9 mouse cellular contexts compared by ENCODE assay signal in genomic region chr13:108722234-108722633, GRCm38 (mm10).
DNase-seq lines count a peak whose midpoint lies in the region; ATAC-seq lines count a peak whose summit lies in the region.
"Had no signal": no experiment of that assay in that cellular context is flagged by ENCODE, and none has a peak within 500 bp of the region (broad histone marks: within the 10 kb centered on the region; RNA-seq: fewer than 3 reads in every experiment).

No protein-coding gene starts in this region.

- H3K4me1 ChIP-seq in midbrain, embryonic 16.5 days (ENCODE audit: control insufficient read depth, insufficient read depth, low read length), result no peaks in the 10 kb centered on the region
- H3K4me1 ChIP-seq: neural tube, embryonic 12.5 days had no signal

- H3K4me3 ChIP-seq in midbrain, embryonic 16.5 days (ENCODE audit: low read depth, low read length), result no peak overlapping the region
- H3K4me3 ChIP-seq: neural tube, embryonic 12.5 days had no signal

- no peak overlapping the region for H3K27ac ChIP-seq in midbrain, embryonic 16.5 days (ENCODE audit: low read length)
- H3K27ac ChIP-seq: neural tube, embryonic 12.5 days had no signal

- H3K4me2 ChIP-seq in midbrain, embryonic 16.5 days (ENCODE audit: low read length), result no peak overlapping the region
- H3K4me2 ChIP-seq: neural tube, embryonic 12.5 days had no signal

- 77% methylated on average over 5 of the region's 5 CpGs for WGBS in midbrain, embryonic 16.5 days

- ATAC-seq in midbrain, embryonic 16.5 days, result no peak

- H3K27me3 ChIP-seq in midbrain, embryonic 16.5 days (ENCODE audit: control insufficient read depth, insufficient read depth, low read depth, low read length), result no peaks in the 10 kb centered on the region
- H3K27me3 ChIP-seq: neural tube, embryonic 12.5 days had no signal

- H3K36me3 ChIP-seq in midbrain, embryonic 16.5 days (ENCODE audit: control insufficient read depth, insufficient read depth, low read length), result no peaks in the 10 kb centered on the region
- H3K36me3 ChIP-seq: neural tube, embryonic 12.5 days had no signal

- no peaks in the 10 kb centered on the region for H3K9me3 ChIP-seq in midbrain, embryonic 16.5 days (replicated peaks; ENCODE audit: control insufficient read depth, low read length, poor library complexity, severe bottlenecking)
- H3K9me3 ChIP-seq: neural tube, embryonic 12.5 days had no signal

- peak; percentile 16 for DNase-seq in gastrocnemius, postnatal 10 days
- no peak for DNase-seq in gastrocnemius, adult 8-10 months (ENCODE audit: low spot score in 2 of 2)
- peak; percentile 45 for DNase-seq in testis, postnatal 10 days (ENCODE audit: low spot score)
- no peak for DNase-seq in testis, postnatal 14 days (ENCODE audit: low spot score)
- DNase-seq in gastrocnemius, postnatal 25 days, result peak; percentile 6
- DNase-seq in naive thymus-derived CD4-positive, alpha-beta T cell, adult 2 months (ENCODE audit: low read depth), result peak; percentile 2
- no peak for DNase-seq in urinary bladder, postnatal 10 days (ENCODE audit: low spot score)

- H3K9ac ChIP-seq in midbrain, embryonic 16.5 days (ENCODE audit: low read depth, low read length), result no peak overlapping the region
- H3K9ac ChIP-seq: neural tube, embryonic 12.5 days had no signal

Comparison
In these comparisons a context has a peak if more than half of its experiments do, and no peak if none do; other contexts are left out.
1. DNase-seq: peak in gastrocnemius, postnatal 10 days (single experiment), testis, postnatal 10 days (single experiment), gastrocnemius, postnatal 25 days (single experiment) and naive thymus-derived CD4-positive, alpha-beta T cell, adult 2 months (single experiment); none in gastrocnemius, adult 8-10 months (0 of 2), testis, postnatal 14 days (single experiment) and urinary bladder, postnatal 10 days (single experiment).